Mouse (Mus musculus) spleen, adult 18-20 months (tissue): ENCODE data around the gene Nop58.
"Not testable (repeated sequence)": the region's sequence is repeated elsewhere in the genome, so short reads cannot be mapped to it uniquely, and the experiment has no call there.

Source experiments
- DNase-seq, 2 experiments: peaks; one replicate each; pipeline ENCODE4 v3.0.0; 2022; ENCODE audit warnings: mixed read lengths in 2 of 2

Nop58 gene

GRCm38 (mm10) chr1:59684819-59685755, at the start of gene Nop58:
Gene Nop58, plus strand, starts transcription at chr1:59684971.
- peak; percentile 69 to 72 for DNase-seq

GRCm38 (mm10) chr1:59636349-59636748, 48.4 kb upstream of the Nop58 start:
- DNase-seq: no peak

GRCm38 (mm10) chr1:59638371-59638770, 46.4 kb upstream of the Nop58 start:
- DNase-seq: no peak

- no peak for DNase-seq
These were observed 42.3 kb upstream of the Nop58 start for GRCm38 (mm10) chr1:59642488-59642887.

- DNase-seq: not testable (repeated sequence)
These were observed 38.3 kb upstream of the Nop58 start for GRCm38 (mm10) chr1:59646502-59646901.

GRCm38 (mm10) chr1:59651201-59651819, 33.5 kb upstream of the Nop58 start:
- no peak for DNase-seq

GRCm38 (mm10) chr1:59653243-59653911, 31.4 kb upstream of the Nop58 start:
- DNase-seq: no peak

GRCm38 (mm10) chr1:59656244-59657171, 28.3 kb upstream of the Nop58 start:
- no peak for DNase-seq

- DNase-seq: no peak
These were observed 21.2 kb upstream of the Nop58 start for GRCm38 (mm10) chr1:59663456-59664135.

GRCm38 (mm10) chr1:59668871-59669270, 15.9 kb upstream of the Nop58 start:
- DNase-seq: no peak

GRCm38 (mm10) chr1:59669962-59670630, 14.7 kb upstream of the Nop58 start:
- DNase-seq: peak; percentile 27 to 36

- DNase-seq: peak; percentile 67 to 79
These were observed 14.1 kb upstream of the Nop58 start, which contains the start of gene Sumo1 for GRCm38 (mm10) chr1:59670641-59671168. Gene Sumo1, minus strand, starts transcription at chr1:59670834.

- DNase-seq: no peak
These were observed 11.1 kb upstream of the Nop58 start for GRCm38 (mm10) chr1:59673661-59674060.

GRCm38 (mm10) chr1:59683926-59684818, 599 bp upstream of the Nop58 start:
- peak; percentile 10 to 36 for DNase-seq

GRCm38 (mm10) chr1:59687493-59687892, 2.7 kb downstream of the Nop58 start:
- no peak for DNase-seq

- DNase-seq: no peak
These were observed 5.7 kb downstream of the Nop58 start for GRCm38 (mm10) chr1:59690467-59690866.

GRCm38 (mm10) chr1:59697751-59698150, 13.0 kb downstream of the Nop58 start:
- no peak for DNase-seq

- DNase-seq: no peak
These were observed 13.4 kb downstream of the Nop58 start for GRCm38 (mm10) chr1:59698207-59698606.

GRCm38 (mm10) chr1:59701766-59702165, 17.0 kb downstream of the Nop58 start:
- DNase-seq: no peak

- no peak for DNase-seq
These were observed 35.1 kb downstream of the Nop58 start for GRCm38 (mm10) chr1:59719900-59720299.
